Mouse (Mus musculus): ENCODE measurements around the gene Fam198a.
A peak's percentile ranks its signal among the peaks of the same experiment; 100 is the strongest.

Fam198a gene

DNA sequence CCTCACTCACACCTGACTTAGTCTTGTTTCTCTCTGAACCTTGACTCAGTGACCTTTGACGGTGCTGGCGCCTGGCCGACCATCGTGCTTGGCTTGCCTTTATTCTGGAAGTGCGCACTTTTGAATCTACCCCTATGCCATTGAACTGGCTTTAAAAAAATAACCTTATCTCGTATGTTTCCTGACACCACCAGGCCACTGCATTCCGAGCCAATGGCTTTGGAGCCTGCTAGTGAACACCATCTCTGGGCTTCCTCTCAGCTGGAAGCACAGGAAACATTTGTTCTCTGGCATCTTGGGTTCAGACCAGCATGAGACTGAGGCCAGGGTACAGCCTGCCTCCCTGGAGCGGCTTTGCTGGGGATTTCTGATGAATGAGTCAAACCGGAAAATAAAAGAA is 72.0 kb downstream of the Fam198a start:
- DNase-seq: peak; percentile 95 to 96

DNA sequence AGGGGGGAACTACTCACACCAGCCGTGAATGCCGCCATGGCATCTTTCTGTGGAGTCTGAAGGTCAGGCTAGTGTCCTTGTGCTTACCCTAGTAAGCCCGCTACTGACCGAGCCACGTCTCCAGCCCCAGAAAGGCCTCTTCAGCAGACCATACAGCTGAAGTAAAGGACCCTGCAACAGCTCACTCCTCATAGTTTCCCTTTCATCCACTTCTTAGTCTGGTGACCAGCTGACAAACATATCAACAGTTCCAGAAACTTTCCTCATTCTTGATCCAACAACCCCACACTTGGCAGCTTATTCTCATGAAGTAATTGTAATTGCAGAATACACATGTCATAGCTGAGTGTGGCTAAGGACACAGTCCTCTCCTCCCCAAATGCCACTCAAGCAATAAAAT is 73.1 kb downstream of the Fam198a start:
- DNase-seq: no peak

DNA sequence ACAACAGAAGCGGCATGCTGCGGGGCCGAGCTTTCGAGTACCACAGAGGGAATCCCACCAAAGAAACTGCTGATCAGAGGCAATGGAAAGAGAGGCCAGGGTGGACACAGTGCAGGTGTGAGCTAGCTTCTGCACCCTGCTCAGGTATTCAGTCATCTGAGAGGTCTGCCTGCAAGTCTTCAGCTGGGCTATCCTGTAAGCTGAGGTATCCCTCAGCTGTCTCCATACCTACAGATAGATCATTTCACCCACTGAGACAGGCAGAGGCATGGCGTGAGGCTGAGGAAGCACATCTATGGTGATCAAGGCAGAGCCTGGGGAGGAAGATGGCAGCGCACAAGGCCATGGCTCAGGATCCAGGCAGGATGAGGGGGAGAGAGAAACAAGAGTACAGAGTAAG is 73.6 kb downstream of the Fam198a start:
- no peak for DNase-seq

DNA sequence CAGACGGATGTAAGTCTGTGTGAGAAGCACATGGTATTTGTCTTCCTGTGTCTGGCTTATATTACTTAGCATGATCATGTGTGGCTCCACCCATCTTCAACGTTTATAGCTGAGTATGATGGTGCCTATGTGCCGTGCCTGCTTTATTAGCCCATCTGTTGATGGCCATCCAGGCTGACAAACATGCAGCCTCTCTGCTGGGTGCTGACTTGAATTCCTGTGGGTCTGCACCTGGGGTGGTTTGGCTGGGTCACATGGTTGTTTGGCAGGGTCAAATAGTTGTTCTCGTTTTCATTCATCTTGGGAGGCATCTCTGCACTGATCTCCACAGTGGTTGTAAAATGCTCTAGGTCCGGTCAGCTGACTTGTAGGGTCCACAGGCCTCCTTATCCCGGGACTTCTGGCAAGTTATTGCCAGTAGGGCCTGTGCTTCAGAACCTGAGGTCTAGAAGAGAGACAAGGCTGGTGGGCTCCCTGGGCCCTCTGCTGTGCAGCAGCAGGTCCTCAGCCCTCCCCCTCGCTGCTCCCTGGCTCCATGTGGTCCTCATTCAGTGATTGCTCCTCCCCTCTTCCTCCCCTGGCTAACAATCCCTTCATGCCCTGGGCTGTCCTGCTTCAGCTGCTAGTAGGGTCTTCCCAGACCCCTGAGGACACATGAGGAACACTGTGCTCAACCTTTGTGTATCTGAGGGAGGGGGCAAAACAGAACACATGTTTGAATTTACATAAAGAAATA is 75.2 kb downstream of the Fam198a start:
- no peak for DNase-seq

DNA sequence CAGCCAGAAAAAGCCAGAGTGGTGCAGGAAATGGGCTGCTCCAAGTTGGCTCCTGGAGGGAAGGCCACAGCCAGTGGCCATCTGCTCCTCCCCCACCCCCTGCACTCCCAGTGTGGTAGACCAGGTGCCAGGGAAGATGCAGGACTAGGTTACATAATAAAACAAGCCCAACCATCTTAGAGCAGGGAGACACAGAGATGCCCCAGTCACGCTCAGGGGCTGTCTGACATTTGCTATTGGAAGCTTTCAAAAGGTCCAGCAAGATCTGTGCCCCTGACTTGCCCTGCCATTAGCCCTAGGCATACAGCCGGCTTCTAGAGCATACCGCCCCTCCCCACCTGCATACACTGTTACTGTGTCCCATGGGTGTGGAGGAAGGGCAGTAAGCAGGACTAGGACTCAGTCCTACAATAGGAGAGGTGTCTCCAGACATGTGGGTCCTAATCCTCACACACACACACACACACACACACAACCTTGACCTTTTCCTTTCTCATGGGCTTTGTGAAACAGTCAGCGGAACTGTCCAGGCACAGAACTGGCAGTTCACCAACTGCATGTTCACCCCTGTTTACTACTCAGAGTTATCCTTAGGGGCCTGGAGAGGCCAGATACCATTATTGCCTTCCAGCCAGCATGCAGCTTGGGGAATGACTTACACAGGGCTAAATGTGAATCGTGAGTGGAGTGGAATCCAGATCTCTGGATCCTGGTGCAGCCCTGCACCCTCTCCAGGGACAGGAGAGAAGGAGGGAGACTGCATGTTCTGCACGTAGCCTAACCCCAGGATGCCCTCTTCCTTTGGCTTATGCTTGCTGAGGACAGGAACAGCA is 76.5 kb downstream of the Fam198a start:
- DNase-seq: peak; percentile 70 to 84

DNA sequence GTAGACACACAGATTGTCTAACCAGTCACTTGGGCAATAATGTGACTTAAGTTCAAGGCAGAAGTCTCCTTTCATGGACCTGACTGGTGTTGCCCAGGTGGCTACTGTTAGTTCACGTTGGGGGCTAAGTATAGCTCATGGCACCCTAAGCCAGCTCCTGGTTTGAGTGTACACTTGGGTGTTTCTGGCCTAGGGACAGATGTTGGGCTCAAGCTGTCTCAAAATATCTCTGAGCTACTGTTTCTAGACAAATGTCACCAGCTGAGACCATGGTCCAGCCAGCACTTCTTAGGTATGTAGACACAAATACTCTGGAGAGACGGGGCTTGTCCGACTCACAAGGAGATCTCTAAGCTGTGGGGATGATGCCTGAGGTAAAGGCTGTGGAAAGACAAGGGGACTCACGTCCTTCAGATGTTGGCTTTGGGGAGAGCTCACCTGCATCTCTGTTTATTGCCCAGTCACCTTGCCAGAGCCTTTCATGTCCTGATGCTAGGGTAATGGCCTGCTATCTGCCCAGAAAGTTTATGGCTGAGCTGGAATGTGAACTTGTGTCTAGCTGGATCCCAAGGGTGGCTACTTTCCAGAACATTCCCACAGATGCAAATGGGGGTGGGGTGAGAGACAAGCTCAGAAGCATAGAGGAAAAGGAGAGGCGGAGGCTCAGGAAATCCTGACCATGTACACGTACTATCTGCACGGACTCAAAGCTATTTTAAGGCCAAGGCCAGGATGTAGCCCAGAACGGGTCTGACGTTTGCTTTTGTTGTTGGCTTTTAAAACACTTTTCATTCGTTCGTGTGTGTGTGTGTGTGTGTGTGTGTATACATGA is 77.3 kb downstream of the Fam198a start:
- DNase-seq: peak; percentile 76 to 90

DNA sequence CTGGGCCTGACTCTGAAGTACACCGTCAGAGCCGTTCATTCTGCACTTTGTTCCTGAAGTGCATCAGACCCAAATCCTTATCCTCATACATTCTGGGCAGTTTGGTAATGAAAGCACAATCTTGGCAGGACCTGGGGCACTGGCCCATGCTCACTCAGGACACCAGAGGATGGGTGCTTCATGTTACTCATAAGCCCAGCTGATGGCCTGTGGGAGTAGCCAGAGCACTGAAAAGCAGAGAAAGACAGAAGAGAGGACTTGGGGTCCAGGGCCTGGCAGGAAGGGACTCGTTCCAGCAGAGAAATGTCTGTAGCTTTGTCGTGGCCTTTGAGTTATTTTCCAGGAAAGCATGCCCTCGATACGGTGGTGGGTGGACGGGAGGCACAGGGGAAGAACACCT is 79.0 kb downstream of the Fam198a start:
- DNase-seq: no peak
